Mouse (Mus musculus) right cerebral cortex, postnatal 10 days (tissue): ENCODE measurements at regions not wholly inside any gene's neighbourhood (a gene's known extent, or its start where the extent isn't known, plus 50 kb on each side); places are given as distances from the start of the nearest gene placed in this dataset.
"Not testable (repeated sequence)": the region's sequence is repeated elsewhere in the genome, so short reads cannot be mapped to it uniquely, and the experiment has no call there.

Source experiments
- DNase-seq, 2 experiments: peaks; one replicate each; pipeline ENCODE4 v3.0.0; 2021; ENCODE audit warnings: low spot score in 2 of 2

DNA sequence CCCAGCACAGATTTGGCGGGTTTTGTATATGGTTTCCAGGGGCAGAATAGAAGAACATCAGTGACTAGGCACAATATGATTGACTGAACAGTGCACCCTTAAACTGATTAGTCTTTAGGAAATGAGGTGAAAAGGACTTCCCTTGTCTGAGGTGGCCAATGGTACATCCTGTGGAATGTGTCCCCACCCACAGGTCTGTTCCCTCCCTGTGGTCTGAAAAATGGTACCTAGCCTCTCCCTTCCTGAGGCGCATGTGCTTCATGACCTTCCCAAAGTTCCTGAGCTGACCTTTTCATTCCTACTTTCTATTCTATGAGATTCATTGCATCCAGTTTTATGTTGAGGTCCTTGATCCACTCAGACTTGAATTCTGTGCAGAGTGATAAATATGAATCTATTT, 76.0 kb downstream of the Zfp97 start:
- not testable (repeated sequence) for DNase-seq

DNA sequence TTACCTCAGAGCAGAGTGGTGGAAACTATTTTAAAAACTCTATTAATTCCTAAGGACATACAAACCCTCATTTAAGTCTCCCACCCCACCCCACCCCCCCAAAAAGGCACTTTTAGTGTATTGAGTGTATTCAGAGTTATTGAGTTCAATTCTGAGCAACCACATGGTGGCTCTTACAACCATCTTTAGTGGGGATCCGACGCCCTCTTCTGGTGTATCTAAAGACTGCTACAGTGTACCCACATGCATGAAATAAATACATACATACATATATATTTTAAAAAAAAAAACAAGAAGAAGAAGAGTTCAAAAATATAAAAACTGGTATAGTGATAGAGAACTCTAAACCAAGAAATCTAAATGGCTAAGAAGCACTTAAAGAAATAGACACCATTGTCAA, 107.9 kb downstream of the Zfp97 start:
- DNase-seq: no peak

GRCm38 (mm10) chr17:17234329-17235185, 113.3 kb downstream of the Zfp97 start:
- peak; percentile 95 to 97 for DNase-seq

GRCm38 (mm10) chr17:17235186-17235482, 113.9 kb downstream of the Zfp97 start:
- not testable (repeated sequence) for DNase-seq
